Mouse (Mus musculus): ENCODE data around the gene Cfap97d1. TPM values are rescaled to one million over a fixed set of nuclear protein-coding genes. Genes with fewer than 3 reads are reported as not detected.

The Cfap97d1 gene
- polyA plus RNA-seq, 1 experiment from 2014 or later: not detected

- H3K4me1 ChIP-seq: peaks cover 1% of the 10 kb centered on the region; the same call in 1 of the 2 replicates
- no peaks in the 10 kb centered on the region for H3K36me3 ChIP-seq (replicated peaks)
- no peak for DNase-seq (ENCODE audit: extremely low spot score, low spot score)
- H3K27ac ChIP-seq: no peak overlapping the region
- H3K9me3 ChIP-seq: no peaks in the 10 kb centered on the region
- peaks cover 35% of the 10 kb centered on the region for H3K27me3 ChIP-seq (ENCODE audit: poor library complexity, severe bottlenecking)
- 92% methylated on average over 12 of the region's 12 CpGs for WGBS
- H3K4me3 ChIP-seq: no peak overlapping the region
Observed at GRCm38 (mm10) chr11:102033055-102033591, 49.0 kb downstream of the Cfap97d1 start.

- H3K4me1 ChIP-seq: peaks cover 7% of the 10 kb centered on the region
- H3K36me3 ChIP-seq (replicated peaks): no peaks in the 10 kb centered on the region
- WGBS: 82% methylated on average over 8 of the region's 8 CpGs
- DNase-seq (ENCODE audit: extremely low spot score, low spot score): no peak
- H3K27ac ChIP-seq: no peak overlapping the region
- no peaks in the 10 kb centered on the region for H3K9me3 ChIP-seq
- peaks cover 32% of the 10 kb centered on the region for H3K27me3 ChIP-seq (ENCODE audit: poor library complexity, severe bottlenecking)
- H3K4me3 ChIP-seq: no peak overlapping the region
Observed at GRCm38 (mm10) chr11:102034887-102035286, 50.8 kb downstream of the Cfap97d1 start.

GRCm38 (mm10) chr11:102035456-102035960 is 51.4 kb downstream of the Cfap97d1 start:
- WGBS: 87% methylated on average over 5 of the region's 5 CpGs
- Histone ChIP-seq H3K4me3 (no peak overlapping the region), H3K27me3 (ENCODE audit: poor library complexity, severe bottlenecking) (peaks cover 25% of the 10 kb centered on the region), H3K27ac (no peak overlapping the region), H3K4me1 (peaks cover 9% of the 10 kb centered on the region), H3K9me3 (no peaks in the 10 kb centered on the region), H3K36me3 (replicated peaks) (no peaks in the 10 kb centered on the region)
- no peak for DNase-seq (ENCODE audit: extremely low spot score, low spot score)

- Histone ChIP-seq H3K27ac (no peak overlapping the region), H3K9me3 (0 out of 2 replicates have a peak, but pooled peaks cover 2% of the 10 kb centered on the region), H3K36me3 (replicated peaks) (no peaks in the 10 kb centered on the region), H3K4me3 (no peak overlapping the region), H3K4me1 (peaks cover 9% of the 10 kb centered on the region), H3K27me3 (ENCODE audit: poor library complexity, severe bottlenecking) (peaks cover 18% of the 10 kb centered on the region)
- no peak for DNase-seq (ENCODE audit: extremely low spot score, low spot score)
- WGBS: 88% methylated on average over 7 of the region's 7 CpGs
Observed at GRCm38 (mm10) chr11:102036336-102036735, 52.3 kb downstream of the Cfap97d1 start.

GRCm38 (mm10) chr11:102037789-102038188 is 53.7 kb downstream of the Cfap97d1 start:
- WGBS: 86% methylated on average over 6 of the region's 6 CpGs
- H3K27me3 ChIP-seq (ENCODE audit: poor library complexity, severe bottlenecking): peaks cover 18% of the 10 kb centered on the region
- no peak overlapping the region for H3K4me3 ChIP-seq

GRCm38 (mm10) chr11:102039487-102040137 is 55.5 kb downstream of the Cfap97d1 start:
- WGBS: 69% methylated on average over 13 of the region's 13 CpGs
- Histone ChIP-seq H3K27me3 (ENCODE audit: poor library complexity, severe bottlenecking) (peaks cover 18% of the 10 kb centered on the region), H3K36me3 (replicated peaks) (no peaks in the 10 kb centered on the region), H3K9me3 (0 out of 2 replicates have a peak, but pooled peaks cover 3% of the 10 kb centered on the region), H3K4me3 (no peak overlapping the region), H3K4me1 (peaks cover 9% of the 10 kb centered on the region), H3K27ac (no peak overlapping the region)
- DNase-seq (ENCODE audit: extremely low spot score, low spot score): no peak

More at GRCm38 (mm10) chr11:102037789-102038188, 53.7 kb downstream of the Cfap97d1 start:
- Histone ChIP-seq H3K27ac (0 out of 2 replicates have a peak overlapping the region, but pooled peaks have one; percentile 5), H3K36me3 (replicated peaks) (no peaks in the 10 kb centered on the region), H3K9me3 (0 out of 2 replicates have a peak, but pooled peaks cover 2% of the 10 kb centered on the region), H3K4me1 (peaks cover 9% of the 10 kb centered on the region)
- no peak for DNase-seq (ENCODE audit: extremely low spot score, low spot score)

- Histone ChIP-seq H3K9me3 (peaks cover 8% of the 10 kb centered on the region), H3K4me3 (no peak overlapping the region), H3K27ac (no peak overlapping the region), H3K36me3 (replicated peaks) (no peaks in the 10 kb centered on the region), H3K4me1 (peaks cover 9% of the 10 kb centered on the region), H3K27me3 (ENCODE audit: poor library complexity, severe bottlenecking) (peaks cover 18% of the 10 kb centered on the region)
- WGBS: under 1% methylated on average over 9 of the region's 9 CpGs
- DNase-seq (ENCODE audit: extremely low spot score, low spot score): peak; percentile 91
Observed at GRCm38 (mm10) chr11:102040138-102040524, 56.1 kb downstream of the Cfap97d1 start.

- WGBS: 66% methylated on average over 4 of the region's 4 CpGs
- Histone ChIP-seq H3K4me1 (peaks cover 9% of the 10 kb centered on the region), H3K27me3 (ENCODE audit: poor library complexity, severe bottlenecking) (peaks cover 18% of the 10 kb centered on the region), H3K9me3 (peaks cover 13% of the 10 kb centered on the region), H3K36me3 (replicated peaks) (no peaks in the 10 kb centered on the region), H3K27ac (no peak overlapping the region), H3K4me3 (no peak overlapping the region)
- no peak for DNase-seq (ENCODE audit: extremely low spot score, low spot score)
Observed at GRCm38 (mm10) chr11:102040646-102041045, 56.6 kb downstream of the Cfap97d1 start.

- H3K4me1 ChIP-seq: peaks cover 9% of the 10 kb centered on the region
- no peak within 1 kb of the TSS for H3K4me3 ChIP-seq
- H3K36me3 ChIP-seq (replicated peaks): no peaks in the 10 kb centered on the region
- peaks cover 21% of the 10 kb centered on the region for H3K9me3 ChIP-seq
- no peak for DNase-seq (ENCODE audit: extremely low spot score, low spot score)
- peaks cover 18% of the 10 kb centered on the region for H3K27me3 ChIP-seq (ENCODE audit: poor library complexity, severe bottlenecking)
- WGBS: 72% methylated on average over 5 of the region's 5 CpGs
- no peak within 1 kb of the TSS for H3K27ac ChIP-seq
Observed at GRCm38 (mm10) chr11:102041350-102041949, 57.4 kb downstream of the Cfap97d1 start, which contains the start of gene Cd300lg. Gene Cd300lg, plus strand, starts transcription at chr11:102041509.

Other genes with a start within 250 kb of the Cfap97d1 start
- 10.2 and 15.0 TPM in 2 replicates for gene Etv4, start 198.9 kb upstream of the Cfap97d1 start, polyA plus RNA-seq (2016; fragmentation: Nextera tagmentation; extraction: Ambion mirVana)
- gene Meox1, start 89.9 kb upstream of the Cfap97d1 start, polyA plus RNA-seq (2016; fragmentation: Nextera tagmentation; extraction: Ambion mirVana): 0.86 and 0.97 TPM in 2 replicates
- gene Sost, start 17.3 kb upstream of the Cfap97d1 start, polyA plus RNA-seq (2016; fragmentation: Nextera tagmentation; extraction: Ambion mirVana): not detected in 2 replicates
- 12.1 and 12.6 TPM in 2 replicates for gene Dusp3, start 2.7 kb downstream of the Cfap97d1 start, polyA plus RNA-seq (2016; fragmentation: Nextera tagmentation; extraction: Ambion mirVana)
- 13.5 and 16.1 TPM in 2 replicates for gene Mpp3, start 44.2 kb downstream of the Cfap97d1 start, polyA plus RNA-seq (2016; fragmentation: Nextera tagmentation; extraction: Ambion mirVana)
- gene Cd300lg, start 57.2 kb downstream of the Cfap97d1 start, polyA plus RNA-seq (2016; fragmentation: Nextera tagmentation; extraction: Ambion mirVana): 0.14 and 0.23 TPM in 2 replicates
- gene Mpp2, start 104.2 kb downstream of the Cfap97d1 start, polyA plus RNA-seq (2016; fragmentation: Nextera tagmentation; extraction: Ambion mirVana): 15.7 and 16.2 TPM in 2 replicates
- gene Ppy, start 117.0 kb downstream of the Cfap97d1 start, polyA plus RNA-seq (2016; fragmentation: Nextera tagmentation; extraction: Ambion mirVana): not detected in 2 replicates
- not detected in 2 replicates for gene Pyy, start 123.6 kb downstream of the Cfap97d1 start, polyA plus RNA-seq (2016; fragmentation: Nextera tagmentation; extraction: Ambion mirVana)
- gene Nags, start 161.2 kb downstream of the Cfap97d1 start, polyA plus RNA-seq (2016; fragmentation: Nextera tagmentation; extraction: Ambion mirVana): not detected in 2 replicates
- 37.3 and 39.8 TPM in 2 replicates for gene Tmem101, start 172.1 kb downstream of the Cfap97d1 start, polyA plus RNA-seq (2016; fragmentation: Nextera tagmentation; extraction: Ambion mirVana)
- gene Lsm12, start 201.0 kb downstream of the Cfap97d1 start, polyA plus RNA-seq (2016; fragmentation: Nextera tagmentation; extraction: Ambion mirVana): 137 and 141 TPM in 2 replicates
- 38.0 and 39.5 TPM in 2 replicates for gene G6pc3, start 205.3 kb downstream of the Cfap97d1 start, polyA plus RNA-seq (2016; fragmentation: Nextera tagmentation; extraction: Ambion mirVana)
- gene Hdac5, start 245.9 kb downstream of the Cfap97d1 start, polyA plus RNA-seq (2016; fragmentation: Nextera tagmentation; extraction: Ambion mirVana): 39.8 and 44.6 TPM in 2 replicates